Mouse (Mus musculus) kidney, embryonic 16.5 days (tissue): ENCODE measurements around the gene Trim12a. TPM values are rescaled to one million over a fixed set of nuclear protein-coding genes. Genes with fewer than 3 reads are reported as not detected.
"Not testable (repeated sequence)": the region's sequence is repeated elsewhere in the genome, so short reads cannot be mapped to it uniquely, and the experiment has no call there.

ENCODE experiments used
- ATAC-seq: fragments of 200-750 bp; cut with Nextera tagmentation; 2 replicates; pipeline ENCODE4 v1.8.0; 2017; ENCODE audit warnings: moderate TSS enrichment; ENCODE audit not compliant: low FRiP score, low TSS enrichment
- H3K27ac ChIP-seq: fragments of 300-500 bp; sonication (generic); 2 replicates; pipeline ENCODE4 v1.5.1; 2014; ENCODE audit warnings: low read length
- H3K27me3 ChIP-seq: fragments of 300-500 bp; sonication (generic); 2 replicates; pipeline ENCODE4 v1.6.1; 2014; ENCODE audit warnings: low read length, control low read depth, mixed read lengths; ENCODE audit not compliant: insufficient read depth
- H3K36me3 ChIP-seq: fragments of 300-500 bp; sonication (generic); 2 replicates; pipeline ENCODE4 v1.6.1; 2014; ENCODE audit warnings: low read length, control low read depth, mixed read lengths; ENCODE audit not compliant: insufficient read depth
- H3K4me1 ChIP-seq: fragments of 300-500 bp; sonication (generic); 2 replicates; pipeline ENCODE4 v1.6.1; 2014; ENCODE audit warnings: low read length, control low read depth, mixed read lengths; ENCODE audit not compliant: insufficient read depth
- H3K4me2 ChIP-seq: fragments of 300-500 bp; sonication (generic); replicated peaks from 2 replicates; pipeline ENCODE4 v1.6.1; 2014; ENCODE audit warnings: low read depth, low read length
- H3K4me3 ChIP-seq: fragments of 300-500 bp; sonication (generic); 2 replicates; pipeline ENCODE4 v1.5.1; 2014; ENCODE audit warnings: mild to moderate bottlenecking, low read length
- H3K9ac ChIP-seq: fragments of 300-500 bp; sonication (generic); replicated peaks from 2 replicates; pipeline ENCODE4 v1.6.1; 2014; ENCODE audit warnings: low read length
- H3K9me3 ChIP-seq: fragments of 300-500 bp; sonication (generic); 2 replicates; pipeline ENCODE4 v1.6.1; 2016; ENCODE audit warnings: low read length, control low read depth
- WGBS: fragments of 180-500 bp; shearing (Covaris S2); extraction: QIAGEN DNeasy Blood & Tissue Kit; methylation state at CpG from one replicate; pipeline ENCODE4 v1.1.7; 2014; 5-methylcytosine and 5-hydroxymethylcytosine counted together
- polyA plus RNA-seq: library from polyadenylated mRNA; unstranded; fragments of >200 nt; fragmentation: Nextera tagmentation; extraction: Ambion mirVana; gene quantifications from 2 replicates; pipeline ENCODE4 v1.2.1, GENCODE M21; 2015

Gene Trim12a
- polyA plus RNA-seq, result 6.1 TPM in 2 replicates

DNA sequence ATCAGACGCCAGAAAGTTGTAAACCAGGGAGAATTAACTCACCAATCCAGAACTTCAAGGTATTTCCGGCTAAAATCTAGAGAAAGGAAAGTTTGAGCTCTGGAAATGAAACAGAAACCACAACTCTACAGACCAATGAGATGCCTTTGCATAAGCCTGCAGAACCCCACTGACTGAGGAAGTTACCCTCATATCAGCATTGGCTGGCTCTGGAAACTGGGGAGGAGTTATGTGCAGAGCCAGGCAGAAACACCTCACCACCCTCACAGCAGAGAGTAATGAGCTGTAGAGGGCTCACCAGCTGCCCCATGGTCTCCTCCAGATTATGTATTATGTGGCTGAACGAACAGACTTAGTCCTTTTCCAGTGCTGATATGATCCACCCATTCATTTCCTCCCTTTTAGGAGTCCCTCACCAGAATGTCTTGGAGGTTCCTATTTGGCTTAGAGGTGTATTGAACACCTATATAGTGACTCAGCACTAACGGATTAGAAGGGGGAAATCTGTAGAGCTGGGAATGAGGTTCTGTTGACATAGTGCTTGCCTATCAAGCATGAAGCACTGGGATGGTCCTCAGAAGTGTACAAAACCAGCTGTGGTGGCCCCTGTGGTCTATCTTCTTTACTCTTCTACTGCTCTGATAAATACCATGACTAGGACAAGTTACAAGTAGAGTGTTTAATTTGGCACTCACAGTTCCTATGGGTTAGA is at the start of gene Trim12a:
Gene Trim12a, minus strand, starts transcription at position 98 of the 712 bp plus-strand sequence.
- peak; percentile 98 for ATAC-seq
- 27% methylated on average over 4 of the region's 4 CpGs for WGBS
- H3K9ac ChIP-seq, result peak within 1 kb of the TSS; percentile 38
- not testable (repeated sequence) for H3K36me3 ChIP-seq, H3K4me1 ChIP-seq, H3K9me3 ChIP-seq, H3K27me3 ChIP-seq
- peak within 1 kb of the TSS; percentile 56 for H3K4me2 ChIP-seq
- H3K4me3 ChIP-seq, result peak within 1 kb of the TSS; percentile 51
- H3K27ac ChIP-seq, result 0 out of 2 replicates have a peak within 1 kb of the TSS, but pooled peaks have one; percentile 14

GRCm38 (mm10) chr7:104353600-104353967 is 38.3 kb upstream of the Trim12a start:
- WGBS, result 74% methylated on average over 2 of the region's 2 CpGs
- peak overlapping the region; percentile 65; the same call in 1 of the 2 replicates for H3K4me2 ChIP-seq
- no peaks in the 10 kb centered on the region for H3K9me3 ChIP-seq
- peaks cover 8% of the 10 kb centered on the region; the same call in 1 of the 2 replicates for H3K4me1 ChIP-seq
- H3K9ac ChIP-seq, result no peak overlapping the region
- H3K27ac ChIP-seq, result 0 out of 2 replicates have a peak overlapping the region, but pooled peaks have one; percentile 38
- H3K27me3 ChIP-seq, result no peaks in the 10 kb centered on the region
- peak overlapping the region; percentile 57 for H3K4me3 ChIP-seq
- H3K36me3 ChIP-seq, result no peaks in the 10 kb centered on the region
- ATAC-seq, result no peak; the same call in 1 of the 2 replicates

DNA sequence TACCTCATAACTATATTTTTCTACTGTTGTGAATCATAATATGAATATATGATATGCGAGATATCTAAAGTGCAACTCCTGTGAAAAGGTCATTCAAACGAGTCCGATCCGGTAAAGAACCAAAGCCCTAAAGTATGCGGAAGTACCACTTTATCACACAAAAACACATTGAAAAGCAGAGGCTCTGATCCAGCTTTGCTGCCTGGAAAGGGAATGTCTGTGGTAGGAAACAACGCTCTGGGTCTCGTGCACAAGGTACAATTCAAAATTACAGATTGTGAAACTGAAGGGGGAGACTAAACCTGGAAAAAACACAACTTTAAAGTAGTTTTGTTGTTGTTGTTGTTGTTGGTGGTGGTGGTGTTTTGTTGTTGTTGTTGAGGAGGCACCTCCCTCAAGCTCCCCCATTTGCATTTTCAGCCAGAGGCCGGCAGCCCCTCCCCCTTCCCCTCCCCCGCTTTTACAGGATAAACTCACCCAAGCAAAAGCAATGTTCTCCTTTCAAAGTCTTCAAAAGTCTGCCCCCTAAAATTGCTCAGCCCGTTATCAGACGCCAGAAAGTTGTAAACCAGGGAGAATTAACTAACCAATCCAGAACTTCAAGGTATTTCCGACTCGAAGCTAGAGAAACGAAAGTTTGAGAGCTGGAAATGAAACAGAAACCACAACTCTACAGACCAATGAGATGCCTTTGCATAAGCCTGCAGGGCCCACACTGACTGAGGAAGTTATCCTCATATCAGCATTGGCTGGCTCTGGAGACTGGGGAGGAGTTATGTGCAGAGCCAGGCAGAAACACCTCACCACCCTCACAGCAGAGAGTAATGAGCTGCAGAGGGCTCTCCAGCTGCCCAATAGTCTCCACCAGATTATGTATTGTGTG is 37.7 kb upstream of the Trim12a start, which contains the start of gene Trim12c:
Gene Trim12c, minus strand, starts transcription at position 646 of the 883 bp plus-strand sequence.
- Histone ChIP-seq H3K36me3 (no peaks in the 10 kb centered on the region), H3K9me3 (no peaks in the 10 kb centered on the region), H3K4me2 (peak within 1 kb of the TSS; percentile 65), H3K9ac (peak within 1 kb of the TSS; percentile 50), H3K27me3 (no peaks in the 10 kb centered on the region), H3K4me3 (peak within 1 kb of the TSS; percentile 57), H3K27ac (peak within 1 kb of the TSS; percentile 68), H3K4me1 (peaks cover 8% of the 10 kb centered on the region; the same call in 1 of the 2 replicates)
- peak; percentile 100 for ATAC-seq
- 4% methylated on average over 14 of the region's 14 CpGs for WGBS

- H3K36me3 ChIP-seq, H3K4me1 ChIP-seq, ATAC-seq, H3K9me3 ChIP-seq, H3K27me3 ChIP-seq, H3K9ac ChIP-seq, H3K27ac ChIP-seq, H3K4me3 ChIP-seq, H3K4me2 ChIP-seq: not testable (repeated sequence)
- 94% methylated on average over 4 of the region's 4 CpGs for WGBS
Measured at GRCm38 (mm10) chr7:104348043-104348442, 32.8 kb upstream of the Trim12a start.

DNA sequence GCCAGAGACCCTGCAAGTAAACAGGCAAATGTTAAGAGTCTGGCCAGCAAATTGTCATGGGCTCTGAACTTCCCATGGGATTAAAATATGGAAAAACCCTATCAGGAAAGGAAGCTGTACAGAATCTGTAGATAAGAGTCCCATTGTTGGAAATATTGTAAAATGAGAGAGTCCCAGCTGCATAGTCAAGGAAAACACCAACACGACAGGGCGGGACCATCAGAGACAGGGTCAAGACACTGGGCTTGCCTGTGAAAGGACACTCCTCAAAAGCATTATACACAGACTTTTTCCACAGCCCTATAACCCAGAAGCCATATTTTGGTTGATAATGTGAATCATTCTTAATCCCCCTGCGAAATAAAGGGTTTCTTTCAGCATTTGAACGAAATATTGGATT is 25.5 kb upstream of the Trim12a start:
- not testable (repeated sequence) for H3K4me2 ChIP-seq, ATAC-seq, H3K27me3 ChIP-seq, H3K4me1 ChIP-seq, H3K9me3 ChIP-seq, H3K9ac ChIP-seq, H3K36me3 ChIP-seq, H3K27ac ChIP-seq, H3K4me3 ChIP-seq
- 89% methylated on average over 2 of the region's 4 CpGs for WGBS

DNA sequence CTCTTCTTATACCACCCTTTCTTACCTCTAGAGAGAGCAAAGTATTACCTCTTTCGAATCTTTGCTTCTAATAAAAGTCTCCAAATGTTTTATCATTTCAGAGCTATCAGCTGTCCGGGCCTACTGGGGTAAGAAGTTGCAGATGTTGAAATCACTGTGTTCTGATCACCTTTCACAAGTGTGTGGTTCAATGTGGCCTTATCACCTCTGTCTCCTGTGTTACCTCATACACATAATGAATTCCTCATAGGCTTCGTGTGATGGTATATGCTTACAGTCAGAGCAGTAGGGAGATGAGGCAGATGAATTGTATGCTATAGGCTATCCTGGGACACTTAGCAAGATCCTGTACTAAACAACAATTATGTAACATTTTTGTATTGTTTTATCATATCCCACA is 20.3 kb upstream of the Trim12a start:
- H3K4me3 ChIP-seq, H3K9me3 ChIP-seq, H3K27me3 ChIP-seq, ATAC-seq, H3K4me2 ChIP-seq, H3K9ac ChIP-seq, H3K4me1 ChIP-seq, H3K36me3 ChIP-seq, H3K27ac ChIP-seq: not testable (repeated sequence)
- 81% methylated on average over 3 of the region's 3 CpGs for WGBS

GRCm38 (mm10) chr7:104329171-104329570 is 13.9 kb upstream of the Trim12a start, which contains the start of gene Trim34b:
Trim34b (plus strand) TSS chr7:104329471.
- WGBS, result 79% methylated on average over 2 of the region's 2 CpGs
- H3K9me3 ChIP-seq, H3K36me3 ChIP-seq, H3K27ac ChIP-seq, H3K4me2 ChIP-seq, H3K27me3 ChIP-seq, H3K9ac ChIP-seq, ATAC-seq, H3K4me3 ChIP-seq, H3K4me1 ChIP-seq: not testable (repeated sequence)

DNA sequence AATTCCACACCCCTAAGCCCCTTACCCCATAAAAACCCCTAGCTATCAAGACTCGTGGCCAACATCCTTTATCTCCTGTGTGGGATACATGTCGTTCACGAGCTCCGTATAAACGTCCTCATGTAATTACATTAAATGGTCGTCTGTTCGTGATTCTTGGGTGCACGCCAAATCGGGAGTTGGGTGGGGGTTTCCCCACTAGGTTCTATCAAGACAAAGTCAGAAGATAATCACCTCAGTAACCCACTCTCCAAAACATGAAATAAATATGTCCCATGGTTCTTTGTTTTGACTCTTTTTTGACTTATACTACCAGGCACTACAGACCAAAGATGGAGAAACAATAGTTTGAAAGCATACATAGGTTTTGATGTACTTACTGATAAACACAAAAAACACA is 6.8 kb upstream of the Trim12a start:
- H3K9ac ChIP-seq, result no peak overlapping the region
- H3K4me3 ChIP-seq, result no peak overlapping the region
- H3K27me3 ChIP-seq, result no peaks in the 10 kb centered on the region
- no peak overlapping the region for H3K4me2 ChIP-seq
- H3K27ac ChIP-seq, result no peak overlapping the region
- H3K36me3 ChIP-seq, result no peaks in the 10 kb centered on the region
- H3K4me1 ChIP-seq, result no peaks in the 10 kb centered on the region
- no peak for ATAC-seq
- 69% methylated on average over 9 of the region's 9 CpGs for WGBS
- no peaks in the 10 kb centered on the region for H3K9me3 ChIP-seq

DNA sequence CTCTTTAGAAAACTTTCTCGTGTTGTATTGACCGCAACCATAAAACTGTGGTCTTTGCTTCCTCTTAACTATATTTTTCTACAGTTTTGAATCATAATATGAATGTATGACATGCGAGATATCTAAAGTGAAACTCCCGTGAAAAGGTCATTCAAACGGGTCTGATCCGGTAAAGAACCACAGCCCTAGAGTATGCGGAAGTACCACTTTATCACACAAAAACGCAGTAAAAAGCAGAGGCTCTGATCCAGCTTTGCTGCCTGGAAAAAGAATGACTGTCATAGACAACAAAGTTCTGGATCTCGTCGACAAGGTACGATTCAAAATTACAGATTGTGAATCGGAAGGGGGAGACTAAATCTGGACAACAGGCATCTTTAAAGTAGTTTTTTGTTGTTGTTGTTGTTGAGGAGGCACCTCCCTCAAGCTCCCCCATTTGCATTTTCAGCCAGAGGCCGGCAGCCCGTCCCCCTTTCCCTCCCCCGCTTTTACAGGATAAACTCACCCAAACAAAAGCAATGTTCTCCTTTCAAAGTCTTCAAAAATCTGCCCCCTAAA is 391 bp downstream of the Trim12a start:
- Histone ChIP-seq H3K36me3 (no peaks in the 10 kb centered on the region), H3K9ac (peak overlapping the region; percentile 38), H3K4me1 (no peaks in the 10 kb centered on the region), H3K4me3 (peak overlapping the region; percentile 51), H3K9me3 (no peaks in the 10 kb centered on the region), H3K27ac (0 out of 2 replicates have a peak overlapping the region, but pooled peaks have one; percentile 14), H3K27me3 (no peaks in the 10 kb centered on the region), H3K4me2 (peak overlapping the region; percentile 56)
- peak; percentile 71; the same call in 1 of the 2 replicates for ATAC-seq
- 12% methylated on average over 15 of the region's 15 CpGs for WGBS
